Mouse (Mus musculus): ENCODE data around the gene Cacna1s. TPM values are rescaled to one million over a fixed set of nuclear protein-coding genes. Genes with fewer than 3 reads are reported as not detected.

Cacna1s gene
- total RNA-seq, 2 experiments from 2014 or later: 3.6 to 3.7 TPM

- no peak for DNase-seq (ENCODE audit: low spot score)
- intact Hi-C loops (cut with DNase I): no loop called here
Observed at GRCm38 (mm10) chr1:136103696-136104095, 51.1 kb downstream of the Cacna1s start.

DNA sequence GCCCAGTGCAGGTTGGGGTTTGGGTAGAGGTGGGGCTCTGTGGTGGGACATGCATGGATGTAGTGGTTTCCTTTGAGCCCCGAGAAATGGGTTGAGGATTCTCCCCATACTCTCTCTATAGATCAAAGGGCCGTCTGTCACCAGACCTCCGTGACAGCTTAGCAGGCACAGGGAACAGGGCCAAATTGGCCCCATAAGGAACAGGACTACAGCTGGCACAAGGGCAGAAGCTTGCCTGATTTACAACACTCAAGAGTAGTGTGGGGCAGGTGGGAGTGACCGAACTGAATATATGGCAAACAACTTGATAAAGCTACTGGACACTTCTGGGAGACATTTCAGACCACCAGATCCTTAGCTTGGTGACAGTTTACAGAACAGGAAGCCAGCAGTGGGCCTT lies 52.2 kb downstream of the Cacna1s start:
- no peak for DNase-seq (ENCODE audit: low spot score)
- intact Hi-C loops (cut with DNase I): no loop called here

DNA sequence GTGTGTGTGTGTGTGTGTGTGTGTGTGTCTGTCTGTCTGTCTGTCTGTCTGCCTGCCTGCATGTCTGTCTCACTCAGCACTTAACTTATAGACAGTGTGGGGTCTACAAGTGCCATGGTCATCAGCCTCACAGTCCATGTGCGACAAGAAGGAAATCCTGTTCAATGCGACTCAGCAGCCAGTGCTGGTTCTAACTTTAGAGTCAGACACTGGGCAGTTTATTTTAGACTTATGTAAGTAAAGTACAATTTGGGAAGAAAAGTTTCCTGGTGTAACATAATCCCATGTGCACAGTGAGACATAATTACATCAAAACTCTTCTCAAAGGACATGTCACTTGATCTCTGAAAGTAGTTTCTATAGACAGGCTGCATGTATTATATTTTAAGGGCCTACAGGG lies 56.9 kb downstream of the Cacna1s start:
- intact Hi-C loops (cut with DNase I): no loop called here
- DNase-seq (ENCODE audit: low spot score): no peak

GRCm38 (mm10) chr1:136116183-136116582 lies 63.6 kb downstream of the Cacna1s start:
- intact Hi-C loops (cut with DNase I): loop anchor here (2.0 kb wide), 1 partner anchor 51 kb away; no protein-coding TSS in a partner anchor
- DNase-seq (ENCODE audit: low spot score): no peak

GRCm38 (mm10) chr1:136117069-136117468 lies 64.5 kb downstream of the Cacna1s start:
- intact Hi-C loops (cut with DNase I): loop anchor here (2.0 kb wide), 1 partner anchor 50 kb away; no protein-coding TSS in a partner anchor
- DNase-seq (ENCODE audit: low spot score): no peak

GRCm38 (mm10) chr1:136118875-136119274 lies 66.3 kb downstream of the Cacna1s start:
- intact Hi-C loops (cut with DNase I): no loop called here
- DNase-seq (ENCODE audit: low spot score): no peak

GRCm38 (mm10) chr1:136119571-136120262 lies 67.2 kb downstream of the Cacna1s start:
- no peak for DNase-seq (ENCODE audit: low spot score)
- intact Hi-C loops (cut with DNase I): no loop called here

DNA sequence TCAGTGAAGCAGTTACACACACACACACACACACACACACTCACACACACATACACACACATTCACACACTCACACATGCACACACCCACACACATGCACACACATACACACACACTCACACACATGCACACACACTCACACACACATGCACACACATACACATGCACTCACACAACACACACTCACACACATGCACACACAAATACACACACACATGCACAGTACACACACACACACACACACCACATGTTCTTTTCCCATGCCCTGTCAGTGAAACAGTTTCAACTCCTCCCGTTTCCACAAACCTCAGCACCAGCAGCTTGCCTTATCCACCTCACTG lies 67.7 kb downstream of the Cacna1s start:
- DNase-seq (ENCODE audit: low spot score): no peak
- intact Hi-C loops (cut with DNase I): no loop called here

DNA sequence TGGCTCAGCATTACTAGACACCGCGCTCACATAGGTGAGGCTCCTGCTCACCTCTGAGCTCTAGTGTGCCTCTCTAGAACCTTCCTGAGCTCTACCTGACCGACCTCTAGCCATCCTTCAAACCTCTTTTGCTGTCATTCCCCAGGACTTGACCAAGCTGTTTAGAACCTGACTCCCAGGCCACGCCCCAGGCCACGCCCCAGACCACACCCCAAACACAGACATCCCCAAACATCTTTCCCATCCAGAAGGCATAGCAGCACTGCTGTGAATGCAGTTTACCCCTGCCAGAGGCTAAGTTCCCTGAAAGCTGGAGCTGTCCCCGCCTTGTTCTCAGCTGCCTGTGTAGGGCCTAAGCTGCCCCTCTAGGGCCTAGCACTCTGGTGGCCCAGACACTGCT lies 68.2 kb downstream of the Cacna1s start:
- no peak for DNase-seq (ENCODE audit: low spot score)
- intact Hi-C loops (cut with DNase I): no loop called here

GRCm38 (mm10) chr1:136122030-136122429 lies 69.5 kb downstream of the Cacna1s start:
- intact Hi-C loops (cut with DNase I): no loop called here
- DNase-seq (ENCODE audit: low spot score): no peak

DNA sequence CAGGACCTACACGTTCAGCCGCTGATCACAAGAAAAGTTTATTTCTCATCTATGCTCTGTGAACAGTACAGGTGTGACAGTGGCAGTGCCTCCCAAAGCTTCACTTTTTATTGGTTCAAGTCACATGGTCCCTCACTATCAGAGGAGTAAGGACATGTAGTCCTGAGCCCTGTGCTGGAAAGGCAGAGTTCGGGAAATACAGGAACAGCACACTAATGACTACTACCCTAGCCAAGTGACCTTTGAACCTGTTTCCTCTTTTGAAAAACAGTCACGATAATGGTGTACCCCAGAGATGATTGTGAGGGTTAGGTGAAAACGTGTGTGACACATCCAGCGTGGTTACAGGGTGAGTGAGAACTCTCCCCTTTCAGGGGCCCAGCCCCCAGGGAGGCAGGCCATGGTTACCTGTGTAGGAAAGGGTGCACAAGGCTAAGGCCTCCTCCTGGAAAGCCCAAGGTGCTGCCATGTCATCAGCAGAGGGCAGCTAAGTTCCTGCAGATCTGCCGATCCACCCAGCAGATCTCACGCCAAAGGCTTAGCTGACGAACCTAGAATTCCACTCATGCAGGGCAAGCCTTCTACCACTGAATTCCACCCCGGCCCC lies 73.7 kb downstream of the Cacna1s start:
- DNase-seq (ENCODE audit: low spot score): no peak
- intact Hi-C loops (cut with DNase I): no loop called here

DNA sequence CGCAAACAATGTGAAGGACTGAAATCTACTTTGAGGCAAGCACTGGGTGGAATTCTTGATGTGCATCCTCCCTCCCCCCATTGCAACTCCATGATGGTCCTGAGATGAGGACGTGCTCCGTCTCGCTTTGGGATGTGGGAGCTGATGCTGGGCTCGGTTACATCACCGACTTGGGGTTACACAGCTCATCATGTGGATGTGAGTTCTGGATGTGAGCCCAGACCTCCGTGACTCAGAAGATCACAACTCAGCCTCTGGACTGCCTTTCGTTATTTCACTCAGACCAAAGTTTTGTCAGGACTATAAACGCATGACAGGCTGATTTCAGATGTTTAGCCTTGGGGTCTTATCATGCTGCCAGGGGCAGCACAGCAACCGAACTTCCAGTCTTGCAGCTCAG lies 74.3 kb downstream of the Cacna1s start:
- intact Hi-C loops (cut with DNase I): no loop called here
- DNase-seq (ENCODE audit: low spot score): peak; percentile 67

DNA sequence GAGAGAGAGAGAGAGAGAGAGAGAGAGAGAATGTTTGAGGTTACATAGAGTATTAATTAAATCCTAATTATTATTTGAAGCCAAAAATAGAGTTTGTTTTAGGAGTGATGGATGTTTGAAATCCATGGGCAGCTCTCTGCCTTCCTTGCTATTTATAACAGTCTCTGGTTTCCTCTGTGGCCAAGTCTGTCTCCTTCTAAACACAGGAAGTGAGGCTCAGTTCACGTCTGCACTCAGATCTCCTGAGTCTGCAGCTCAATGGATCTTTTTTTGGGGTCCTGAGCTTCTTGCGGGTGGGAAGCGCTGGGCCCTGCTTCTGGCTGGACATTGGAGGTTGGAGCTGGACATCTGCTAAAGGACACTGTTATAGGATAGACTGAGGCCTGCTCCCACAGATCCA lies 75.3 kb downstream of the Cacna1s start:
- intact Hi-C loops (cut with DNase I): no loop called here

GRCm38 (mm10) chr1:136128416-136128815 lies 75.9 kb downstream of the Cacna1s start:
- intact Hi-C loops (cut with DNase I): no loop called here

More for the DNA sequence above, 75.3 kb downstream of the Cacna1s start:
- DNase-seq (ENCODE audit: low spot score): no peak

DNA sequence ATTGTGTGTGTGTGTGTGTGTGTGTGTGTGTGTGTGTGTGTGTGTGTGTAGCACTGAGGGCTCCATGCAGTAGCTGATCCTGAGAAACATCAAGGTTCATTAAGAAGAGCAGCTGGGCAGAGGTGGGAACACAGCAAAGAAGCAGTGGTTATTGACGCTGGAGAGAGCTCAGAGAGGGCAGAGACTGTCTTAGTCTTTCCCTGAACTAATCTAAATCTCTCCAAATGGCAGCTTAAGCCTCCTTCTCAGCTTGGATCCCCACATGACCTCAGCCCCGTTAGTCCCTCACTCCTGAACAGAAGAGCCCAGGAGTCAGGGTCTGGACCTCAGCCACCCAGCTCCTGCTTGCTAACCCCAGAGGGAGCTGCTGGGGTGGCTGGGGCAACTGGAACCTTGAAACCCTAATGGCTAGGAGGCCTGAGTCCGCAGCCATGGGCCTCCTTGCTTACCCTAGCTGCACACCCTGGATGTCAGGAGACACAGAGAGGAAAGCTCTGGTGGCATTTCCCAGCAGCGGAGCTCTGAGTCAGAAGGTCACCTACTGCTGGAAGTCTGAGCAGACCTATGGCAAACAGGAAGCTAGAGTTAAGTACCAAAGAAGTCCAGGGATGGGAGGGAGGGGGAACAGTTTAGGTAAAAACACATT lies 76.5 kb downstream of the Cacna1s start:
- intact Hi-C loops (cut with DNase I): no loop called here
- DNase-seq (ENCODE audit: low spot score): no peak

More at GRCm38 (mm10) chr1:136128416-136128815, 75.9 kb downstream of the Cacna1s start:
- DNase-seq (ENCODE audit: low spot score): no peak

DNA sequence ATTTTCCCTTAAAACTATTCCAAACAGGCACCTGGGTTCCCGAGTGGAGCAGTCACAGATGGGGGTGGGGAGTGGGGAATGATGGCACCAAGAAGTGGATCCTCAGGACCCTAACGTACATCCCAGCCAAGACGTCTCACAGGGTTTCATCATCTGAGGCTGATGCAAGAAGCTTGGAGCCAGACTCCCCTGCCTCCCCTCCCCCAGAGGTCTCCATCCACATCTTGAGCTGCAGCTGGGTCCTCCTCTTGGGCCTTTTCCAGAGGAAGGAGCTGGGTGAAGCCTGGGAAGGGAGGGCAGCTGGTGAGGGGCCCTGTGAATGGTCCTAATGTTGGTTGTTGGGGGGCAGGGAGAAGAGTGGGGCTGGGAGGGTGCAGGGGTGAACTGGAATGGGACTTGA lies 77.6 kb downstream of the Cacna1s start:
- no peak for DNase-seq (ENCODE audit: low spot score)
- intact Hi-C loops (cut with DNase I): no loop called here

DNA sequence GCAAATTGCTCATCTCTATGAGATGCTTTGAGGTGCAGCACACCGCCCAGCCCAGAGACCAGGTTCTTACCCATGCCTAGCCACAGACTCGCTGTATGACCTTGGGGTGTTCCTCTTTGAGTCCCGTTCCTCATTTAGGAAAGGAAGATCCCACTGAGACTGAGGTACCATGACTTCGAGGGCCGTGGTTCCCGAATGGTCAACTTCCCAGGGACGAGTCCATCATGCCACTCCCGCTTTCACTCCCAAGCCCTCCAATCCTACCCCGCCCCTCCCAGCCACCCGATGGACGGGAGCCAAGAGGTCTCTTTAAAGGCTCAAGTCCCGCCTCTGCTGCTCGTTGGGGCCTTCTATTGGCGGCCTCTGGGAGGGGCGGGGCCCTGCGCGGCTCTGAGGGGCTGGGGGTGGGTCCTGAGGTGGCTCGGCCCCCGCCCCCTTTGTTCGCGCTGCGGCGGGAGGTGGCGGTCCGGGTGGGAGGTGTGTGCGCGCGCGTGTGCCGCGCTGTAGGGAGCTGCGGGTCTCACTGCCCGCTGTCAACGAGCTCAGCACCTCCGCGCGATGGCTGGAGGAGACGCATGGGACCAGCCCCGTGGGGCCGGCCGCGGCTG lies 78.5 kb downstream of the Cacna1s start, which contains the start of gene Kif21b:
Gene Kif21b, plus strand, starts transcription at position 439 of the 608 bp plus-strand sequence.
- intact Hi-C loops (cut with DNase I): no loop called here
- DNase-seq (ENCODE audit: low spot score): peak; percentile 74

- intact Hi-C loops (cut with DNase I): no loop called here
- no peak for DNase-seq (ENCODE audit: low spot score)
Observed at GRCm38 (mm10) chr1:136131603-136132291, 79.2 kb downstream of the Cacna1s start.

- DNase-seq (ENCODE audit: low spot score): no peak
- intact Hi-C loops (cut with DNase I): no loop called here
Observed at GRCm38 (mm10) chr1:136132386-136133201, 80.0 kb downstream of the Cacna1s start.

Data from heart, postnatal 25 days (tissue).